Mouse (Mus musculus) ES-E14 (cell line): ENCODE measurements at regions not wholly inside any gene's neighbourhood (a gene's known extent, or its start where the extent isn't known, plus 50 kb on each side); places are given as distances from the start of the nearest gene placed in this dataset.

Experiments
- CHD2 ChIP-seq: IDR thresholded peaks from 2 replicates; pipeline ENCODE4 v1.6.1; 2014; ENCODE audit warnings: mild to moderate bottlenecking, low read depth, low read length, inconsistent platforms
- HCFC1 ChIP-seq: IDR thresholded peaks from 2 replicates; pipeline ENCODE4 v1.6.1; 2012; ENCODE audit warnings: low read length, inconsistent platforms, borderline replicate concordance; ENCODE audit not compliant: insufficient read depth
- MAFK ChIP-seq: IDR thresholded peaks from 2 replicates; pipeline ENCODE4 v1.6.1; 2014; ENCODE audit warnings: mild to moderate bottlenecking, low read depth, low read length, inconsistent platforms; ENCODE audit not compliant: insufficient read depth
- ZC3H11A ChIP-seq: IDR thresholded peaks from 2 replicates; pipeline ENCODE4 v1.6.1; 2012; ENCODE audit warnings: low read depth, mild to moderate bottlenecking, inconsistent platforms, low read length, borderline replicate concordance
- ZNF384 ChIP-seq: IDR thresholded peaks from 2 replicates; pipeline ENCODE4 v1.6.1; 2012; ENCODE audit warnings: low read depth, low read length, inconsistent platforms

DNA sequence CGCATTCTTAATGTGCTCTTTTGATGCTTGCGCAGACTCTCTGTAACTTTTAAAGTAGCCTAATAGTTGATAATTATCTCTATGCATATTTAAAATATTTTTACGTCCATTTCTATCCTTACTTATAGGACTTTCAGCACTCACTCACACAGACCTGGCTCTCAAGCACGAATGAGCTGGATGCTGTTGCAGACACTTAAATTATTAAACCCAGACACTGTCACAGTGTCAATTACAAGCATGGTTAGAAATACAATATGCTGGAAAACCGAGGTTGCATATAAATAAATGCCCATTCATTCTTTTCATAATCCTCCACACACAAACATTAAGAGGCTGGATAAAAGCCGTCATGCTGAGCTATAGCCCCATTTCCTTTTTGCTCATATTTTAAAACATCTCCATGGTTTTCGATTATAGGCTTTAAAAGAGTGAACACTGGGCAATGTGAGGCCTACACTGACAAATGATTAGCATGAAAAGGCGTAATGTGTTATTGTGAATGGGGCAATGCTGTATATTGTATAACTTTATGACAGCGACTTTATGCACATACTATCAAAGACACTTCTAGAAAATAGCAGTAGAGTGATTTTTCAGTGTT is 566.3 kb downstream of the Pdha2 start:
- TF ChIP-seq HCFC1 (no peak), ZC3H11A (no peak), CHD2 (no peak), MAFK (no peak), ZNF384 (no peak)
